Mouse (Mus musculus): ENCODE measurements at regions not wholly inside any gene's neighbourhood (a gene's known extent, or its start where the extent isn't known, plus 50 kb on each side); places are given as distances from the start of the nearest gene placed in this dataset.

GRCm38 (mm10) chr3:52519910-52520608 is 251.9 kb downstream of the Foxo1 start:
- in situ Hi-C loops (cut with MboI, MseI): no loop called here

GRCm38 (mm10) chr3:52517808-52518207 is 249.7 kb downstream of the Foxo1 start:
- in situ Hi-C loops (cut with MboI, MseI): no loop called here

GRCm38 (mm10) chr3:52516691-52517090 is 248.6 kb downstream of the Foxo1 start:
- in situ Hi-C loops (cut with MboI, MseI): no loop called here

- in situ Hi-C loops (cut with MboI, MseI): no loop called here
Measured at GRCm38 (mm10) chr3:52512761-52513160, 244.6 kb downstream of the Foxo1 start.

- in situ Hi-C loops (cut with MboI, MseI): no loop called here
Measured at GRCm38 (mm10) chr3:52511549-52511948, 243.4 kb downstream of the Foxo1 start.

- in situ Hi-C loops (cut with MboI, MseI): no loop called here
Measured at GRCm38 (mm10) chr3:52510831-52511230, 242.7 kb downstream of the Foxo1 start.

GRCm38 (mm10) chr3:52510088-52510765 is 242.1 kb downstream of the Foxo1 start:
- in situ Hi-C loops (cut with MboI, MseI): no loop called here

GRCm38 (mm10) chr3:52503925-52504324 is 235.8 kb downstream of the Foxo1 start:
- in situ Hi-C loops (cut with MboI, MseI): no loop called here

- in situ Hi-C loops (cut with MboI, MseI): no loop called here
Measured at GRCm38 (mm10) chr3:52502223-52502622, 234.1 kb downstream of the Foxo1 start.

GRCm38 (mm10) chr3:52501614-52502013 is 233.5 kb downstream of the Foxo1 start:
- in situ Hi-C loops (cut with MboI, MseI): no loop called here

- in situ Hi-C loops (cut with MboI, MseI): no loop called here
Measured at GRCm38 (mm10) chr3:52500026-52500425, 231.9 kb downstream of the Foxo1 start.

GRCm38 (mm10) chr3:52499581-52499980 is 231.4 kb downstream of the Foxo1 start:
- in situ Hi-C loops (cut with MboI, MseI): no loop called here

GRCm38 (mm10) chr3:52498506-52499228 is 230.5 kb downstream of the Foxo1 start:
- in situ Hi-C loops (cut with MboI, MseI): no loop called here

- in situ Hi-C loops (cut with MboI, MseI): no loop called here
Measured at GRCm38 (mm10) chr3:52496965-52497364, 228.8 kb downstream of the Foxo1 start.

GRCm38 (mm10) chr3:52495401-52495800 is 227.3 kb downstream of the Foxo1 start:
- in situ Hi-C loops (cut with MboI, MseI): no loop called here

GRCm38 (mm10) chr3:52494924-52495323 is 226.8 kb downstream of the Foxo1 start:
- in situ Hi-C loops (cut with MboI, MseI): no loop called here

GRCm38 (mm10) chr3:52479186-52479585 is 211.1 kb downstream of the Foxo1 start:
- in situ Hi-C loops (cut with MboI, MseI): no loop called here

- in situ Hi-C loops (cut with MboI, MseI): loop anchor here in 1 of 2 experiments (5.0 kb wide), 2 partner anchors 82 to 213 kb away; no protein-coding TSS in a partner anchor
Measured at GRCm38 (mm10) chr3:52469900-52470299, 201.8 kb downstream of the Foxo1 start.

- in situ Hi-C loops (cut with MboI, MseI): no loop called here
Measured at GRCm38 (mm10) chr3:52469397-52469796, 201.3 kb downstream of the Foxo1 start.

GRCm38 (mm10) chr3:52468326-52468725 is 200.2 kb downstream of the Foxo1 start:
- in situ Hi-C loops (cut with MboI, MseI): no loop called here

GRCm38 (mm10) chr3:52467876-52468275 is 199.7 kb downstream of the Foxo1 start:
- in situ Hi-C loops (cut with MboI, MseI): no loop called here

- in situ Hi-C loops (cut with MboI, MseI): no loop called here
Measured at GRCm38 (mm10) chr3:52466984-52467565, 198.9 kb downstream of the Foxo1 start.

Measured in T-helper 17 cell (primary cell).